Mouse (Mus musculus) ES-E14 (cell line): ENCODE measurements around the gene Tmbim7.

ENCODE experiments used
- CHD2 ChIP-seq: IDR thresholded peaks from 2 replicates; pipeline ENCODE4 v1.6.1; 2014; ENCODE audit warnings: mild to moderate bottlenecking, low read depth, low read length, inconsistent platforms
- HCFC1 ChIP-seq: IDR thresholded peaks from 2 replicates; pipeline ENCODE4 v1.6.1; 2012; ENCODE audit warnings: low read length, inconsistent platforms, borderline replicate concordance; ENCODE audit not compliant: insufficient read depth
- MAFK ChIP-seq: IDR thresholded peaks from 2 replicates; pipeline ENCODE4 v1.6.1; 2014; ENCODE audit warnings: mild to moderate bottlenecking, low read depth, low read length, inconsistent platforms; ENCODE audit not compliant: insufficient read depth
- ZC3H11A ChIP-seq: IDR thresholded peaks from 2 replicates; pipeline ENCODE4 v1.6.1; 2012; ENCODE audit warnings: low read depth, mild to moderate bottlenecking, inconsistent platforms, low read length, borderline replicate concordance

DNA sequence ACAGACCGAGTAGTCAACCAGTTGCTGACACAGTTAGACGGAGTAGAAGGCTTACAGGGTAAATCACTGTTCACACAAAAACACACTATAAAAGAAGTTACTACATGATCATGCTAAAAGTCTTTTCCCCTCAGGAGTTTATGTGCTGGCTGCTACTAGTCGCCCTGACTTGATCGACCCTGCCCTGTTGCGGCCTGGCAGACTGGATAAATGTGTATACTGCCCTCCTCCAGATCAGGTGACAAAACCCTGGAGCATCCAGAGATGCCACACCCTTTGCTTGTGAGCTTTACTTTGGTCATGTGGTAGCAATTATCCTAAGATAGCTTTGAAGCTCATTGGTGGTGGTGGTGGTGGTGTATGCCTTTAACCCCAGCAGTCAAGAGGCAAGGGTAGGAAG is 20.9 kb upstream of the Tmbim7 start:
- TF ChIP-seq HCFC1 (no peak), CHD2 (no peak), ZC3H11A (no peak), MAFK (no peak)
